Mouse (Mus musculus) MEL (cell line): ENCODE results near the gene Irf5.

Source experiments
- BHLHE40 ChIP-seq: IDR thresholded peaks from 2 replicates; pipeline ENCODE4 v1.6.1; 2012; ENCODE audit warnings: low read depth, mild to moderate bottlenecking, inconsistent platforms, low read length, improper control_type of control experiment, borderline replicate concordance
- CTCF ChIP-seq, 3 experiments: IDR thresholded peaks in 2 of 3; conservative IDR thresholded peaks in 1 of 3; 2 replicates each; pipeline ENCODE4 v1.5.1; 2011 to 2012; ENCODE audit warnings: low read length in 3 of 3, low read depth in 2 of 3, mild to moderate bottlenecking in 2 of 3, improper control_type of control experiment in 1 of 3, inconsistent platforms in 1 of 3, mixed read lengths in 1 of 3, moderate library complexity in 1 of 3; ENCODE audit not compliant: control insufficient read depth in 1 of 3, insufficient read depth in 1 of 3, poor library complexity in 1 of 3, severe bottlenecking in 1 of 3
- ETS1 ChIP-seq: IDR thresholded peaks from 2 replicates; pipeline ENCODE4 v1.6.1; 2012; ENCODE audit warnings: low read depth, mild to moderate bottlenecking, inconsistent platforms, low read length, improper control_type of control experiment, moderate library complexity
- JUND ChIP-seq: IDR thresholded peaks from 2 replicates; pipeline ENCODE4 v1.6.1; 2011; ENCODE audit warnings: low read depth, mild to moderate bottlenecking, improper control_type of control experiment, low read length
- MAX ChIP-seq: IDR thresholded peaks from 2 replicates; pipeline ENCODE4 v1.6.1; 2011; ENCODE audit warnings: low read length, improper control_type of control experiment
- MYC ChIP-seq: IDR thresholded peaks from 2 replicates; pipeline ENCODE4 v1.6.1; 2011; ENCODE audit warnings: low read depth, mild to moderate bottlenecking, low read length, improper control_type of control experiment, moderate library complexity
- POLR2A ChIP-seq, 2 experiments: IDR thresholded peaks; 2 replicates each; pipeline ENCODE4 v1.6.1; 2011 to 2012; ENCODE audit warnings: low read length in 2 of 2, mild to moderate bottlenecking in 2 of 2, control low read depth in 1 of 2, improper control_type of control experiment in 1 of 2, low read depth in 1 of 2, moderate library complexity in 1 of 2; ENCODE audit not compliant: control insufficient read depth in 1 of 2, insufficient read depth in 1 of 2, poor library complexity in 1 of 2
- RAD21 ChIP-seq: IDR thresholded peaks from 2 replicates; pipeline ENCODE4 v1.6.1; 2011; ENCODE audit warnings: mild to moderate bottlenecking, low read depth, low read length, improper control_type of control experiment
- TBP ChIP-seq: IDR thresholded peaks from 2 replicates; pipeline ENCODE4 v1.8.0; 2011; ENCODE audit warnings: low read depth, low read length, improper control_type of control experiment
- TCF12 ChIP-seq: IDR thresholded peaks from 2 replicates; pipeline ENCODE4 v1.6.1; 2014; ENCODE audit warnings: low read depth, mild to moderate bottlenecking, inconsistent platforms, low read length, improper control_type of control experiment, moderate library complexity
- ZKSCAN1 ChIP-seq: IDR thresholded peaks from 2 replicates; pipeline ENCODE4 v1.6.1; 2012; ENCODE audit warnings: low read depth, mild to moderate bottlenecking, inconsistent platforms, low read length, improper control_type of control experiment, moderate library complexity

GRCm38 (mm10) chr6:29536651-29537193 lies 10.3 kb downstream of the Irf5 start:
- TF ChIP-seq TCF12 = no peak
- no peak; the same call in 1 of the 2 replicates for TF ChIP-seq RAD21
- TF ChIP-seq POLR2A (IDR thresholded peaks at IDR 0.05; ENCODE audit: control insufficient read depth in 1 of 2, insufficient read depth in 1 of 2, low read depth in 1 of 2, low read length in 2 of 2, poor library complexity in 1 of 2) = no peak
- TF ChIP-seq MAX = no peak
- TF ChIP-seq MYC = no peak
- TF ChIP-seq ETS1 = no peak
- TF ChIP-seq ZKSCAN1 = no peak
- no peak for TF ChIP-seq BHLHE40
- TF ChIP-seq TBP = no peak
- peak in 1 of 3 experiments; percentile 32; a peak in 2 of 6 replicates for TF ChIP-seq CTCF (IDR thresholded peaks at IDR 0.05 in 2 of 3, conservative IDR thresholded peaks at IDR 0.05 in 1 of 3; ENCODE audit: control insufficient read depth in 1 of 3, insufficient read depth in 1 of 3, low read depth in 2 of 3, low read length in 3 of 3, poor library complexity in 1 of 3, severe bottlenecking in 1 of 3)
- no peak for TF ChIP-seq JUND
